Mouse (Mus musculus): ENCODE measurements around the gene Stambp. TPM values are rescaled to one million over a fixed set of nuclear protein-coding genes. Genes with fewer than 3 reads are reported as not detected.
A peak's percentile ranks its signal among the peaks of the same experiment; 100 is the strongest.
"Not testable (repeated sequence)": the region's sequence is repeated elsewhere in the genome, so short reads cannot be mapped to it uniquely, and the experiment has no call there.

Stambp gene
- total RNA-seq (2015) (30.8 and 34.5 TPM in 2 replicates), total RNA-seq (2017) (4.0 and 7.4 TPM in 2 replicates)

DNA sequence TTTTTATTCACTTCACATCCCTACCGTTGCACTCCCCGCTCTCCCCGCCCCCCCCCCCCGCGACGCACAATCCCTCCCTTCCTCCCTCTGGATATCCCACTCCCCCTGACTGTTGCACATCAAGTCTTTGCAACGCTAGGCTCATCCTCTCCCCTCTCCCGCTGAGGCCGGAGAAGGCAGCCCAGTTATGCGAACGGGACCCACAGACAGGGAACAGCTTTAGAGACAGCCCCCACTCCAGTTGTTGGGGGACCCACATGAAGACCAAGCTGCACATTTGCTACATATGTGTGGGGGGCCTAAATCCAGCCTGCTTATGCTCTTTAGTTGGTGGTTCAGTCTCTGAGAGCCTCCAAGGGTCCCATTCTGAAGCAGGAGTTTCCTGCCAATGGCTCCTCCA lies at the start of gene Stambp:
Gene Stambp, minus strand, starts transcription at position 59 of the 400 bp plus-strand sequence.
- 0 out of 2 replicates have a peak, but pooled peaks have one; percentile 9 for ATAC-seq (replicated peaks; ENCODE audit: poor library complexity)

DNA sequence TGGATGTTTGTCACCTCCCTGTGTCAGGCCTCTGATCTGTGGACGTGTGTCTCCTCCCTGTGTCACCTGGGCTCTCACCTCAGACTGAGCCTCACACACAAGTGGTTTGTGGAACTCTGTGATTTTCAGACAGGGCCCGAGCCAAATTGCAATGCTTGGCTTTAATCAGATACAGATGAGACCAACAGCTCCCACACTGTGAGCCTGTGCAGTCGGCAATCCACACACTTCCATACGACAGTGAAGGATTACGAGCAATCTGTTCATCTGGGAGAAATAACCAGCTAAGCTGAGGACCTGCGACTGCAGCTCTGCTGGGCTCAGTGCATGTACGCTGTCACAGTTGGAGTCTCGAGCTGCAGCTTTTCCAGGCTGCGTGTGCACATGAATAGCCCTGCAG lies 47.4 kb upstream of the Stambp start:
- no peak for ATAC-seq (replicated peaks; ENCODE audit: poor library complexity)

DNA sequence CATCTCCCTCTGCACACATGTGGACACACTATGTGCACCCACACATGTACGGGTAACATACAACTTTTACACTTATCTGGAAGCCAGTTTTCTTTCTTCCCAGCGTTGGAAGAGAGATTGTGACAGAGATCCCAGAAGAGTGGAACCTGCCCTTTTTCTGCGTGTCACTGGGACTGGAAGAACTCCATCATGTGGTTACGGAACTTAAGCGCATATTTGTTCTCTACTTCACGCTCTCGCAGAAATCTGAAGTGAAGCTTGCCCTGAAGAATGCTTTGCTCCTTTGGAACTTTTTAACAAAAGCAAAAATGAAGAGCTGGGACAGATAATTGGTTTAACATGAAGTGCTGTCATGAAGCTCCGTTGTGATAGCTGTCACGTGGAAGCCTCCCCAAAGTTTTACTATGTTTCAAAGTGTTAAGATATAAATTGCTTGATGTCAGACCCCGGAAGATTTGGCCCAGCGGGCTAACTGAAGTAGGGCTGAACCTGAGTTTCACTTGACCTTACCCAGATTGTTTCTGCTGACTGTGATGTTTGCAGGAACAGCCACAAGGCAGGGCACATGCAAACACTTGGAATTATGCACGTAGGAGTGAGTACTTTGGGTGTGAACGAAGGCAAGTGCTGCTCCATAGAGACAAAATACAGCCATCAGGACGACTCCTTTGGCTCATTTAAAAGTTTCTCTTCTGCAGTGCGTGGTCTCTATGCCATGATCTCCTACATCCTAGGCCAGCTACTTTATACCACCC lies 45.2 kb upstream of the Stambp start:
- no peak for ATAC-seq (replicated peaks; ENCODE audit: poor library complexity)

DNA sequence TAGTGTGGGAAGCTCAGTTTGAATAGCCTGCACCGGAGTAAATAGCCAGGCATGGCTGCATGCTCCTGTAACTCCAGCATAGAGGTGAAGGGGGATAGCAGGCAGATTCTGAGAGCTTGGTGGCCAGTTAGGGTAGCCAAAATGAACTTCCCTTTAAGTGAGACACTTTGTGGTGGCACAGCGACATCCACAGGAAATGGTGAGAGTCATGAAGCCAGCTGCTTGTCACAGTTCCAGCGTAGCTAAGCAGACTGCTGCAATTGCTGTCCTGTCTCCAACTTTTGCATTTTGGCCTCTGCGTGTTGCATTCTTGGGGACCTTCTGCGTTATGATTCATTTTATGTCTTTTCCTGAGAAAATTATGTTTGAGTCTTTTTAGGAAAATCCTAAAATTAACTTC lies 44.0 kb upstream of the Stambp start:
- peak; percentile 91 for ATAC-seq (replicated peaks; ENCODE audit: poor library complexity)

DNA sequence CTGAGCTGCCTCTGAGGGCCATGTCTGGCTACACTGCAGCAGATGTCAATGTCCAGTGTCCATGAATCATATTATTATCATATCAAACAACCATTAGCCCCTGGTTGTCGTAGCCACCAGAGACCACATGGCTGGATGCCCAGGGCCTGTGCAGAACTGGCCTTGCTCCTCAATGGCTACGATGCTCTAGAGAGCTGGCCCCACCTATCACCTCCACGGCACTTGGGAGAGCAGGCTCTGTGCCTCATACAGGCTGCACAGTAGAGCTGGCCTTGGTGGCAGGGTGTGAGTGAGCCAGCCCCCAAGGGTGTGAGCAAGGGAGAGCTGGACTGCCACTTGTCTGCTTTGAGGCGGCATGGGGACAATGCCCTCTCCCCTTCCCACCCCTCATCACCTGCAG lies 41.9 kb upstream of the Stambp start:
- no peak for ATAC-seq (replicated peaks; ENCODE audit: poor library complexity)

DNA sequence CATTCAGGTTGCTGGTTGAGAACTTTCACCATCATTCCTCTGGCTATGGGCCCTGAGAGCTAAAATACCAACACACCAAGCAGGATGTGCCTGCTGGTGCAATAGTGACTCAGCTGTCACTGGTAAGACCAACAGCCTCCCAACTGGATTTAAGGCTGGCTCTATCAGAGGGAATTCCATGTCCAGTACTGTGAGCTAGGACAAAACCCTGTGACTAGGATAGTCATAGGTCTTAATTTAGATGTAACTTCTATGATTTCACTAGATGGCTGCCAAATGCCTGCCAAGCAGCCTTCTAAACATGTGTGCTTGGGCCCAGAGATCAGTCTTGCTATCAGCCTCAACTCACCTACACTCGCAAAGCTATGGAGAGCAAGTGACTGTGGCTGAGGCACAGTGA lies 40.4 kb upstream of the Stambp start:
- no peak for ATAC-seq (replicated peaks; ENCODE audit: poor library complexity)

DNA sequence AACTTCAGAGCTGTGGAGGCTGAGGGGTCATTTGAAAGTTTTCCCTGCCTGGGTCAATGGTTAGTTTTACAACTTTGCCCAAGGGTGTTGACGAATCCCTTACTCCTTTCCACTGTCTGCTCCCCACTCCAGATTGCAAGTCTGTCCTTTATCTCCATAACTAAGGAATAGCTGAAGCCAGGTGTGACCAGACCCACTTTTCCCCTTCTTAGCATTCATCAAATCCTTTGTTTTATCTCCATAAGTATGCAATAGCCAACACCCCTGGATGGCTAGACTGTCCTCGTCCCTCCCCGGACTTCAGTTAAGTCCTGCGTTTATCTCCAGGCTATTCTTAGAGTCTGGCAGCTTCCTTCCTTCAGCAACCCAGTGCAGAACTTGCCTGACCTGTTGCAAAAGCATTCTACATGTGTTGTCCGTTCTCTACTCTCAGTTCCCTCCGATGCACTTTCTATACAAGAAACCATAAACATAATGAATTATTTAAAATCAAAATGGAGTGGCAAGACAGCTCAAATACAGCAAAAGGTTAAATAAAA lies 27.2 kb upstream of the Stambp start:
- ATAC-seq (replicated peaks; ENCODE audit: poor library complexity), result peak; percentile 58

DNA sequence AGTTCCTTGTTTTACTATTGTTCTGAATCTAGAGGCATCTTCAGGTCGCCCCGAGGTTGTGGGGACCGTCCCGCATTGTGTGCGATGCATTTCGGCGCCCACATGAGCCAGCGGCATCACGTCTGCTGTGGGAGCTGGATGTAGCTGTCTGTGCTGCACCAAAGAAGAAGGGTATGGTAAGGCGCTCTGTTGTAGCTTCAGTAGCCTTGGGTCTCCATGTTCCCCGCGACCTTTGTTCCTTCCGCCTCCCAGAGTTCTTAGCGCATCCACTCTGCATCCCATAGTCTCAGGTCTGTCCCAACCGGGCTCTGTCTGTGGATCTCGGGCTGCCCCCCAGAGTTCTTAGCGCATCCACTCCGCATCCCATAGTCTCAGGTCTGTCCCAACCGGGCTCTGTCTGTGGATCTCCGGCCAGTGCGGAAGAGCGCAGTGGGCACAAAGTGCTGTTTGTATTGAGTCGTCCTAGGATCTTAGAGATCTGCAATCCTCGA lies 26.6 kb upstream of the Stambp start:
- ATAC-seq (replicated peaks; ENCODE audit: poor library complexity), result peak; percentile 26; the same call in 1 of the 2 replicates

DNA sequence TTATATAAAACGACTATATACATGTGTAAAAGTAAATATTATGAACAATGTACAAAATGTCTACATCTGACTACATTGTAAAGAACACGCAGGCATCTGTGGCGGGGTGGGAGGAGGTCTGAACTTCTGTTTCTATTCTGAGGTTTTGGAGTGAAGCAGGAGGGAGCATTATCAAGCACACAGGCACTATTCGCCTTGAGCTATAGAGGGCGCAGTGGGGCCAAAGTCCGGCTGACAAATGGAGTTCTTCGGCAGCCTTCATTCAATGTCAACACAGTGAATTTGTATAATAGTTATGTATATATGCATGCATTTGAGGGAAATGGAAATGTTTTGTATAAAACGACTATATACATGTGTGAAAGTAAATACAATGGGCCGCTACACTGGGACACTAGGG lies 26.1 kb upstream of the Stambp start:
- ATAC-seq (replicated peaks; ENCODE audit: poor library complexity), result peak; percentile 97

DNA sequence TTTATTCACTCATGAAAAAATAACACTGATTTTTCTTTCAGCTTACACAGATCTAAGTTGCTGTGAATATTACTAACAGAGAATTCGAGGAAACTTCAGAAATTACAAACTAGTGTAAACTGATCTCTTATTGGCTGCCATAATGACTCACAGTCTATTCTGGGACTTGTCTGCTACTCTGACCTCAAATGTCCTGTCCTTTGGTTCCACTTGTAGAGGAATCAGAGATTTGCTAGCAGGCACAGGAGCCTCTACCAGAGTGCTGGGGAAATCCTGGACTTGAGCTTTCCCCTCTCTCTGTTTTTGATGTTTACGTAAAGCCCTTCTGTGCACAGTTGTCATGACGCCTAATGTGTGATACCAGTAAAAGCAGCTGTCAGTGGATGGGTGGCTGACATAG lies 25.5 kb upstream of the Stambp start:
- no peak for ATAC-seq (replicated peaks; ENCODE audit: poor library complexity)

DNA sequence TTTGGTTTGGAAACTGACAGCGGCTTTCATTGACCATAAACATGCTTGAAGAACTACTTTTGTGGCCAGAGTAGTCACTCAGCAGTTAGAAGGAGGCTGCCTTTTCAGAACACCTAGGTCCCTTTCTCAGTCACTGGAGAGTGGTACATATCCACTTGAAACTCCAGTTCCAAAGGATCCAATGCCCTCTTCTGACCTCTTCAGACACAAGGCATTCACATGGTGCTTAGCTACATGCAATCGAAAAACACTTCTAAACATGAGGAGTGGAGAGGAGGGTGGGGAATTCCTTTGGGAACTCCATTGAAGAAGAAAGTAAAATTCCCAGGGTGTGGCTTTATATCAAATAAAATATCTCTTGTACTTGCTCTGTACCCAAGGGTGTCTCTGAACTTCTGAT lies 22.5 kb upstream of the Stambp start:
- ATAC-seq (replicated peaks; ENCODE audit: poor library complexity), result no peak

DNA sequence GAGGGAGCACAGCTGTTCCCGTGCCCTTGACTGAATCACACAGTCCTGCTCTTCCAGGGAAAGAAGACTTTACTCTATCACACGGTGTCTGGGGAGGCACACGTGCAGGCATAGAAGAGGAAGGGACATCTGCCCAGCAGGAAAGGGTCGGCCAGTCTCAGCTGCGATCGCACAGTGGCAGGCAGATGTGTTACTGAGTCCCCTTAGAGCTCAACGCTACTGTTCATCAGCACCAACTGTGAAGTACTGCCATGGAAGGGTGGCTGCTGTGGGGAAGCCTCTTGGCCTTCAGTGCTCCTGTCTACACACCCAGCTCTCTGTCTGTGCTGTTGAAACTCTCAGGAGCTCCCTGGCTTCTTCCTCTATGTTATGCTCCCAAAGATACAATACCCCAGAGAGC lies 21.4 kb upstream of the Stambp start:
- no peak for ATAC-seq (replicated peaks; ENCODE audit: poor library complexity)

DNA sequence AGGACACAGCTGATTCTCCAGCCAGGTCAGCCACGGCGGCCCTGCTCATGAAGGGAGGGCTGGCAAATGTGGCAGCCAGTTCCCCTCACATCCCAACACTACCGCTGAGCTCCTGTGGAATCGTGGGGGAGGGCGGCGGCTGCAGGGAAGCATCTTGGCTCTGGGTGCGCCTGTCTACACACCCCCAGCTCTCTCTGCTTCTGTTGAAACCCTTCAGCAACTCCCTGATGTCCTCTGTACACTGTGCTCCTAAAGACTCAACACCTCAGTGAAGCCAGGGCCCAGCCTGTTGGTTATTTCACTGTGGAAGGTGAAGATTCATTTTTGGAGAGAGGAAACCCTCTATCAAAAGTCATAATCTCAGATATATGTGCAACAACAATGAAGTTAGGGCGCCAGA lies 19.5 kb upstream of the Stambp start:
- no peak for ATAC-seq (replicated peaks; ENCODE audit: poor library complexity)

DNA sequence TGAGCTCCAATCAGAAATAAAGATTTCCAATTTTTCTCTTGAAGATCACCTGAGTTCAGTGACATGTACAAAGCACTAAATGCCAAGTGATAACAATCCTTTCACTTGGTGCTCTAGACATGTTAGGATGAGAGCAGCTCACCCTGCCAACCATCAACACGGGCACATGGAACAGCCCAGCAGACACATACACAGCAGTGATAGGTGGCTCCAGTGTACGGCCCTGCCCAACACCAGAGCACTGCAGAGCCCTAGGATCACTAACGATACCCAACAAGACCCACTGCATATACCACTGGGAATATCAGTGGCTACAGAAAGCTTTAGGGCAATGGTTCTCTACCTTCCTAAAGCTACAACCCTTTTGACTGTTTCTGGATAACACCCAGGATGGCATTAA lies 17.8 kb upstream of the Stambp start:
- ATAC-seq (replicated peaks; ENCODE audit: poor library complexity), result no peak

DNA sequence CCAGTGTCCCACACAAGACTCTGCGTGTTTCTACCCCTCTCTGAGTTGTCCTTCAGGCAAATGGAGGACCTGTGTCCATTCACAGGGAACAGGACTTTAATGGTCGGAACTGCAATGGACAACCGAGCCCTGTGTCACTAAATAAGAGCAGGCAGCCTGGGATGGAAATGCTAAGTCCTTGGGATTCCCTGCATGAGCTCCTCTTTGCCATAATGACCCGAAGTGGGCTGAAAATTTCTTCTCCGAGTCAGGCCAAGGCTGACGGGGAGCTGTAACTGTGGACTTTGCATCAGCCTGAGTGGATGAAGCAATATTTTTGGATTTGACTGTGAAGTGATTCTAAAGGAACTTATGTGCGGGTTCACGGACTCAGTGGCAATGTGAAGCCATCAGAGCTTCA lies 14.7 kb upstream of the Stambp start:
- ATAC-seq (replicated peaks; ENCODE audit: poor library complexity), result not testable (repeated sequence)

DNA sequence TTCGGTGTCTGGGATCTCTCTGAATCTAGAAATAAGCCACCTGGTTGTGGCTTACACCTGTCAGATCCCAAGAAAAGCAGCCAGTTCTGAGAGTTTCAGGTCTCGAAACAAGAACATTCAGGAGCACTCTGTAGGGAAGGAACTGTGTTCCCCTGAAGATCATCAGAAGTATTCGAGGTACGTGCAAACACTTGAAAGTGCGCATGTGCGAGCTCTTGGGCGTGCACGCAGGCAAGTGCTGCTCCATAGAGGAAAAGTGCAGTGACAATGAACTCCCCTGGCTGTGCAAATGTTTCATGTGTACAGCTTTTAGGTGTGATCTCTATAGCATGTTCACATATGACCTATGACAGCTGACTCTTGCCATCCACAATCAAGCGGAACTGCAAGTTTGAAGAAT lies 12.8 kb upstream of the Stambp start:
- ATAC-seq (replicated peaks; ENCODE audit: poor library complexity), result not testable (repeated sequence)

DNA sequence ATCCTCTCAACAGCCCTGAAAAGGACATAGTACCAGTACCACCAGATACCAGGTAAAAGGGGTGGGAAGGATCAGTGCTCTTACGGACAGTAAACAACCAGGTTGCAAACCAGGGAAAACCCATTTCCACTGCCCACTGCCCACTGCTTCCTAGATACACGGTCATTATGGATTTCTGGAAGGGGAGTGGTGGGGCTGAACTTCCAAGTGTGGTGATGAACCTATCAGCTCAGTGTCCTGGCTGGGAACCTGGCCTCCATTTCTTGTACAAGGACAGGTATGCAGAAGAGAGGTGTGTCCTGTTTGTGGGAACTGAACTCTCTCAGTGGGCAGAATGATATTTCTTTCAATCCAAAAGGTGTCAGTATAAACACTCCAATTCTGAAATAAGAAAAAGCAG lies 11.1 kb upstream of the Stambp start:
- ATAC-seq (replicated peaks; ENCODE audit: poor library complexity), result no peak

DNA sequence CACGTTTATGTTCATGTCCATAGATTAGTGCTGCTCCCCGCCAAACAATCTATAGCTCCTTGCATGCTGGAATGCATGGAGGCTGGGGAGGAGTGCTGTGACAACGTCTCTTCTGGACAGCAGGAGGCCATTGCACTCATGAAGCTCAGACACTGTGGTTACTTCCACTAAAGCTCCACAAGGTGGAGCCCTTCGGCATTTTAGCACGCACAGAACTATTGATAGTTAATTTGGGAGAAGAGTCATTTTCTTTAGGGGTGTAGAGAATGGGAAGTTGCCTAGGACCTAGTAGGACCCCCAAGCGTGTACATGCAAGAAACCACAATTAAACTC lies 10.4 kb upstream of the Stambp start:
- ATAC-seq (replicated peaks; ENCODE audit: poor library complexity), result peak; percentile 95

DNA sequence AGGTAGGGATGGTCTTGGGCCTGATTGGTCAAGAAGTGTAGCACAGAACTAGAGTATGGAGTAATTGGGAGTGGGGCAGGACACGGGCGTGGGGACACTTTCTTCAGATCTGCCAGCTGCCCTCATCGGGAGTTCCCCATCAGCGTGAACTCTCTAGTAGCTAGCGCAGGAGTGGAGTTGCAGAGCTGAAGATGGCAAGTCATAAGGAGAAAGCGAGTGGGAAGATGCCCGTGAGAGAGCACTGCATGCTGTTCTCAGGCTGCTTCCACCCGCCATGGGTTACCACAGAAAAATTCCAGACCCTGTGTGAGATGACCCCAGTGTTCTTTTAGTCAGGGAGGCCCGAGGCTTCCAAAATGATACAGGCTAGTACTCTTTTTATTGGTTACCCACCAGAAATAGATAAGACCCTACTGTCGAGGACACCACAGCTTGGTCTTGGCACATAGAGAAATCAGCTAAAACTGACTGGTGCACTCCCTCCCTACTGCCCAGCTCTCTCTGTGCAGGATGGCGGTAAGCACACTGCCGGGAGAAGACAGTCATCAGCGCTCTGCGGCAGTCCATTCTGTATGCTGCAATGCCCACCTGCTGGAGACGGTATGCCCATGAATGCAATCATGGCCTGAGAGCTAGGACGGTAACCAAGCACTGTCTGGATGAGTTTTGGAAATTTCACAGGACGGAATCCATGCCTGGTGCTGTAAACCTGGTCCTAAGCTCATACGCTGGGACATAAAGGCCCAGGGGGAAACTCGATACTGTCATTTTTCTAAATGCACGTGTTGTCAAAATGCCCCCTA lies 9.8 kb upstream of the Stambp start:
- no peak for ATAC-seq (replicated peaks; ENCODE audit: poor library complexity)

DNA sequence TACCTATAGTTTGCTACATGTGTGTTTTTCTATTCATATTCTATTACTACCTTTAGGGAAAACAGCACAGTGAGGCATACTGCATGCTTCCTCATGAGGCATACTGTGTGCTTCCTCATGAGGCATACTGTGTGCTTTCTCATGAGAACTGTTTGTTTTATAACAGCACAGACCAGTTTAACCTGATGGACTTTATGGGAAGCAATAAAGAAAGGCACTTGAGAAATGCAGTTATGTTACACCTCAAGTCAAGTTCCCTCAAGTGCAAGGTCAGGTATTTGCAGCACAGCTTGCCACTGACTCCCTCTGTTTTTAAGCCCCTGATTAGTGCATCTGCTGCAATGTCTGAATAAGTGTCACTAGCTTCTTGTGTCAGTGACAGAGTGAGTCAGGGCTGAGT lies 5.0 kb upstream of the Stambp start:
- no peak for ATAC-seq (replicated peaks; ENCODE audit: poor library complexity)

DNA sequence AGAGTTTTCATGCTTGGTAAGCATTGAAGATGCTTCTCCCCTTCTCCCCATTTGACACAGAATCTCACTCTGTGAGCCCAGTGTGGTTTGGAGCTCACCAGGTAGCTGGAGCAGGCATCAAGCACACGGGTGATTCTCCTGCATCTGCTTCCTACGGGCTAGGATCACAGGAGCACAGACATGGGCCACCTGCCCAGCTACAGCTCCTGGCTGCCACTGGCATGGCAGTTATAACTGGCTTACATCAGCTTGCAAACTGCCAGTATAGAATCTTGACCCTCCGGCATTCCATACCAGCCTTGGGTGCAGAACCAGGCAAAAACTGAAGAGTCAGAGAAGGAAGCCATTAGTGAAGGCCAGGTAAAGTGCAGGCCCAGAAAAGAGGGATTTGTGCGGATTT lies 3.1 kb upstream of the Stambp start:
- ATAC-seq (replicated peaks; ENCODE audit: poor library complexity), result no peak
